Mouse (Mus musculus): ENCODE results near the gene Accsl.

Gene Accsl

GRCm38 (mm10) chr2:93869107-93869600, at the start of gene Accsl:
Gene Accsl (minus strand): TSS chr2:93869157.
- DNase-seq, result no peak

DNA sequence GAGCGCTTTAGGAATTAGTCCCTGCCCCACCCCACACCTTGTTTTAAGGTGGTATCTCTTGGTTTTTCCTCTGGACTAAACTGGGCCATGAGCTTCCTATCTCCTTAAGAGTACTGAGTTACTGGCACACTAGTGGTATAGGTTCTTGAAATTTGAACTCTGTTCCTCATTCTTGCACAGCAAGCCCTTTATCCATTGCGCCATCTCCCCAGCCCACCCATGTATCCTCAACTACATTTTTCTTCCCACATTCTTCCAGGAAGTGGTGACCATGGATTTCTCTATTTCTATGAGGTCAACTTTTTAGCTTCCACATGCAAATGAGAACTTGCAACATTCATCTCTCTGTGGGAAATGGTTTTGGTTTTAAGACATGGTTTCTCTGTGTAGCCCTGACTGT, 44.6 kb upstream of the Accsl start:
- no peak for DNase-seq

DNA sequence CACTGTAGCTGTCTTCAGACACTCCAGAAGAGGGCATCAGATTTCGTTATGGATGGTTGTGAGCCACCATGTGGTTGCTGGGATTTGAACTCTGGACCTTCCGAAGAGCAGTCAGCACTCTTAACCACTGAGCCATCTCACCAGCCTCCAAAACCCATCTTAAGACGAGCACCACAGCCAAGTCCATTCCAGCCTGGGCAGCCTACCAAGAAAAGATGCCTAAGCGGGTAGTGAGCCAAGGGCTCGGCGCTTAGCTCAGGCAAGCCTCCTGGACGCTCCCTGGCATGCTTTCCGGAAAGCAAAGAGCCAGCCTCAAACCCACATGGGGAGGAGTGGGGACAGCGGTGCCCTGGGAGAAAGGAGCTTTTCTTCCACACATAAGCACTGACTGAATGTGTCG, 43.0 kb upstream of the Accsl start:
- DNase-seq, result peak; percentile 30

- DNase-seq, result no peak
These were observed 40.8 kb upstream of the Accsl start for GRCm38 (mm10) chr2:93909716-93910115.

DNA sequence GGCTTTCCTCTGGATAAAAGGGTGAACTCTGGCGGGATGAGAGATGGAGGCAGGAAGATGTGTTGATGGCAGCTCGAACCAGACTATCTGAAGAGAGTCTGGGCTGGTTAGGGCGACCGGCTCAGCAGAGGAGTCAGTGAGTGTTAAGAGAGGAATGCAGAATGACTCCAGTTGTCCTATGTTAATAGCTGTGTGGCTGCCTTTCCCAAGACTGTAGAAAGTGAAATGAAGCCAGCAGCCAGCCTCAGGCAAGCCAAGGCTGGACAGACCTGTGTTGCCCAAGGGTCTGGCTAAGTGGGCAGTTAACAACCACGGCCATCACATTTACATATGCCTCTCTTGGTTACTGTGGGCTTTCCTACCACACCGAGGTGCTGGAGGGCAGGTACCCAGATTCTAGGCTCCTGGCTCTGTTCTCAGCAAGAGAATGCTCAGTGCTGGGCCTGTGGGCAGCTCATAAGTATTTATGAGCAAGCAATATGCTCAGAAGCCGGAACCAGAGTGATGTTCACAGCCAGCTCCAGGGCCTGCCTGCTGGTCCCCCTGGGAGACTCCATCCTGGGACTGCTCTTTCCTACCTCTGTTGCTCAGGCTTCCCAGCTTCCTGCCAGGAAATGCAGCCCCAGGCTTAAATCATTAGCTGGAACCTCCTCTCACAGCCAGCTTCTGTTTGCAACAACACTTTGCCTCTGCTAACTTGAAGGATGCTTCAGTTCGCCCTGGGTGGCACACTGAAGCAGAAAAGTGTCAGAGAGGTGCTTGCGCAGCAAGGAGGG, 38.8 kb upstream of the Accsl start:
- DNase-seq, result no peak

GRCm38 (mm10) chr2:93906316-93906715, 37.4 kb upstream of the Accsl start:
- no peak for DNase-seq

DNA sequence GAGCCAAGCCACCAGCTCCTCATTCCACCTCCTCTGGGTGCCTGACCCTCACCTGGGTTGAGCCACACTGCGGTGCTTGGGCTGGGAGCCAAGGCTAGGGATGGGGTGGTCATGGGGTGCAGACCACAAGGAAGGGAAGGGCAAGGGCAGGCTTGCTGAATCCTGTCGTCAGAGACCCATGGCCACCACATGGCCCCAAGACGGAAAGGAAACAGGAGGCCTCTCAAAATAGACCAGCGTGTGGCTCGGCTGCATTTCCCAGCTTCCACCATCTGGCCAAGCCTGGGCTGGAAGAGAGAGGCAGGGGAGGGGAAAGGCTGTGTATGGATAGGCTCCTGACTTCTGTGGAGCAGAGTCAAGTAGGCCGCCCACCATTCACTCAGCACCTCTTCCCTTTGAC, 34.5 kb upstream of the Accsl start:
- DNase-seq, result peak; percentile 28

- no peak for DNase-seq
These were observed 33.8 kb upstream of the Accsl start for GRCm38 (mm10) chr2:93902680-93903305.

GRCm38 (mm10) chr2:93899397-93900380, 30.7 kb upstream of the Accsl start:
- peak; percentile 32 for DNase-seq

- DNase-seq, result peak; percentile 47
These were observed 22.8 kb upstream of the Accsl start for GRCm38 (mm10) chr2:93891611-93892280.

DNA sequence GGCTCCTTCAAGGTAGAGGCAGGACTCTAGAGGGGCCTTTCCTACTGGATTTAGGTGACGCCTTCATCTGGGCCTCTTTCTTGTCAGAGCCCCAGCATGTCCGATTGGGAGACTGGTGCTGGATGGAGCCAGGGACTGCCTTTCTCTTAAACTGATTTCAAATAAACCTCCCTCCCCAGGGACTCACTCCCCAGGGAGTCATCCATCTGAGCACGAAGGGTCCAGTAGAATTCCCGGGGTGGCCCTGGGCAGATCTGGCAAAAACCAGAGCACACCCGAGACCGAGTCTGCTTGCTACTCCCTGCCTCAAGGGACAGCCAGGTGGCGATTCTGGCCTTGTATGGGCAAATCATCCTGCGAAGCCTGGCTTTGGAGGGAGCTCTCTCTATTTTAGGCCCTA, 21.2 kb upstream of the Accsl start:
- DNase-seq, result no peak

DNA sequence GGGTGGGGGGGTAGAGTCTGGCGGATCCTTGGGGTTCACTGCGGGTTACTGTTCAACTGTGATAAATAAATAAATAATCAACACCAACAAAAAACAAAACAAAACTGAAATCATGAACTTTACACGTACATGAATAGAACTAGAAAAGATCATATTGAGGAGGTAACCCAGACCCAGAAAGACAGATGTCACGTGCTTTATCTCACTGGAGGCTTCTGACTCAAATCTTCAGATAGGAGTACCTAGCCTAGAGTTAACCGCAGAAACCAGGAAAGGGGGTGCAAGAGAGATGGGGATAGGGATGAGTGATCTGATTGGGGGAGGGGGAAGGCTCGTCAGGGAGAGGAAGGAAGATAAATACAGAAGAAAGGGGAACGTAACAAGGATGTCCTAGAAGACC, 20.1 kb upstream of the Accsl start:
- no peak for DNase-seq

GRCm38 (mm10) chr2:93888366-93888765, 19.4 kb upstream of the Accsl start:
- DNase-seq, result no peak

DNA sequence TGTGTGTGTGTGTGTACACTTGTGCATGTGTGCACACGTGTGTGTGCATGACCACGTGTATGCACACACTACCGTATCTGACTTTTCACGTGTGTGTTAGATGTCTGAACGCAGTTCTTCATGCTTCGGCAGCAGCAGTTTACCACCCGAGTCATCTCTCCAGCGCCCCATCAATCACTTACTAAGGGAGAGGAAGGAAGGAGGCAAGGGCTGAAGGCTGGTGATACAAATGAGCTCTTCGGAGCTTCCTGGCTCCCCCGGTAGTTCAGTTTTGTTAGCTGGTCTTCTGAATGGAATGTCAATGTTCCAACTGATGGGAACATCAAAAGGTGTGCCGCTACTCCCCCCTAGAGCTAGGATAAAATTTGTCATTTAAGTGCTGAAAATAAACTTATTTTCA, 18.3 kb upstream of the Accsl start:
- no peak for DNase-seq

DNA sequence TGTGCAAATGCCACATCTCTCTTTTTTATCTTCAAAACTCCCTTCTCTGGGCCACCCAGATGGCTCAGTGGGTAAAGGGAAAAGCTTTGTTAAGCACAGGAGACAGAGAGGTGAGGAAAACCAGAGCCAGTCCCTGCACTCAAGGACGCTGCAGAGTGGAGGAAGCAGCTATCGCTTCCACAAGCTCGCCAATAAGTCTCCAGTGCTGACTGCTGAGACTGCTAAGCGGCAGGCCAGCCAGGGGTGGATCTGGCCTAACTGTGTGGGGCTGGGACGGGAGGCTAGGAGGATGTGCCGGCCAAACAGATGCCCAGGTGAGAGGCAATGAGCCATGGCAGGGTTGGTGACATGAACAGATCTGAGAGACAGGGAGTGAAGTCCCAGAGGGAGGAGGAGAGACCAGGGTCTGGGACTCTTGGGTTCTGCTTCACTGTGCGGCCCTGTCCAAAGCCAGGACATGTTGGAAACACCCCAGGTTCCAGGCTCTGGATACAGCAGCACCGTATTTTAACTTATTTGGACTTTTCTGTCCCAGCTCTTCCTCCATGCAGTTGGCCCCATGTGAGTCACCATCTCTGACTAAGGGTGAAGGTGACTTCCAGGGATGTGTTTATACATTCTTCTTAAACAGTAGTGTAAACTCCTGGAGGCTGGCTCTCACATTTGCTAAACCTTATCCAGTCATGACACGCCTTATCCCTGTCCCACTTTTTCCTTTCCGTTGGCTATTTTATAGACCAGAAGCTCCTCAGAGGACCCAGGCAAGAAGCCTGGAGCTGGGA, 17.2 kb upstream of the Accsl start:
- no peak for DNase-seq

DNA sequence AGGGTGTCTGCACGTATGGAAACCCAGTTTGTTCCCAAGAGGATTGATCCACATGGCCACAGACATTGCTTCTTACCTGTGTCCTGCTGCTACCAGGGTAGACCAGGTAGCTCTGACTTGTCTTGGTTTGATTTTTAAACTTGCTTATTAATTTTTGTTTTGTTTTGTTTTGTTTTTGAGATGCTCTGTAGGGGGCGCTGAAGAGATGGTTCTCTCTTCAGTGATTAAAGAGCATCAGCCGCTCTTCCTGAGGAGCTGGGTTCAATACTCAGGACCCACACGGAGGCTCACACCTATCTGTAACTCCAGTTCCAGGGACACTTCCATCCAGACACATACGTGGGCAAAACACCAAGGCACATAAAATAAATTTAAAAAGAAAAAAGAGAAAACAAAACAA, 14.1 kb upstream of the Accsl start:
- no peak for DNase-seq

DNA sequence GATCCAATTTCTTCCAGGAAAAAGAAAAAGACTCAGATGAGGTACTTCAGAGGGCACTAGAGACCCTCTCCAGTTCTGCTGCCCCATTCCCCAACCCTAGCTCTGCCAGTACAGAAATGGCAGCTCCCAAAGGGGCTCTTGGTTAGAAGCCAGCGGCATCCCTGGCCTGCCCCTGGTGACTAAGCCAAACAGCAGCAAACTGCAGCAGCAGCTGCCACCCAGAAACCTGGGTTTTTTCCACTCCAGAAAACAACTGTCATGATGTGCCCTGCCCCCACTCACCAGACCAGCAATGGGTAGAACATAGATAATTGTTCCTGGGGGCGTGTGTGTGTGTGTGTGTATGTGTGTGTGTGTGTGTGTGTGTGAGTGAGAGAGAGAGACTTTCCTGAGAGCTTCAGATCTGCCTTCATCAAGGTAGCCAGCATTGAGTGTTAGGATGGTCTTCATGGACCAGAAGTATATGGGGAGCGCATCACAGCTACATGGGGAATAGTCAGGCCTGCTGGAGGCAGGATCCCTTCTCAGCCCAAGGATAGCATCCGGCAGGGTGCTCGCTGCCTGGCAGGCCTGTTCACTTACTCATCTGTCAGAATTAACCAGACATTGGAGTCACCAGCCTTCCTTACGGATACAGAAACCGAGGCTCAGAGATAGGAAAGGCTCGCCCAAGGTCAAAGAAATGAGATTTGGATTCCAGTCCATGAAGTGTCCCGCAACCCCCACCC, 12.8 kb upstream of the Accsl start:
- no peak for DNase-seq

GRCm38 (mm10) chr2:93880981-93881380, 12.0 kb upstream of the Accsl start:
- DNase-seq, result no peak

DNA sequence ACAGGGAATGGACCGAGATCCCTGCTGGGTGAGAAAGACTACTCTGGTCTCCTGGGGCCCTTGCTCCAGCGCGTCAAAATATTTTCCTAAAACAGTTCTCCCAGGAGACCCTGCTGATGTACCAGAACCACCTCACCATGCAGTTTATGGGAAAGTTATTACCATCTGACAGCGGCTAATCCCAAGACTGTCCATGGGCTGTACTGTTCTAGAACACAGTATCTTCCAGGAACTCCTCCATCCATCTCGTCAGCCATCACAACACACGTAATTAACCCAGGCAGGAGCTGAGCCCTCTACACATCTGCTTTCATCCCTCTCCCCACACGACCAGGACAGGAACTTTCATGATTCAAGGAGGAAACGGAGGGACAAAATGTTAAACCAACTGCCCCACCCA, 11.5 kb upstream of the Accsl start:
- no peak for DNase-seq

GRCm38 (mm10) chr2:93877005-93877404, 8.0 kb upstream of the Accsl start:
- no peak for DNase-seq

- no peak for DNase-seq
These were observed 5.6 kb upstream of the Accsl start for GRCm38 (mm10) chr2:93874606-93875005.
